Mouse (Mus musculus): Measurements from ENCODE around the gene Slit3. TPM values are rescaled to one million over a fixed set of nuclear protein-coding genes. Genes with fewer than 3 reads are reported as not detected.

Gene Slit3
- total RNA-seq, 2 experiments from 2014 or later, result not detected

- ATAC-seq (replicated peaks; ENCODE audit: low FRiP score, low TSS enrichment, poor library complexity, severe bottlenecking), result no peak
These were observed 406.9 kb downstream of the Slit3 start for GRCm38 (mm10) chr11:35527816-35528462.

- ATAC-seq (replicated peaks; ENCODE audit: low FRiP score, low TSS enrichment, poor library complexity, severe bottlenecking), result no peak
These were observed 414.0 kb downstream of the Slit3 start for GRCm38 (mm10) chr11:35535027-35535426.

- no peak for ATAC-seq (replicated peaks; ENCODE audit: low FRiP score, low TSS enrichment, poor library complexity, severe bottlenecking)
These were observed 416.4 kb downstream of the Slit3 start for GRCm38 (mm10) chr11:35537128-35538088.

GRCm38 (mm10) chr11:35542731-35543130 is 421.7 kb downstream of the Slit3 start:
- no peak for ATAC-seq (replicated peaks; ENCODE audit: low FRiP score, low TSS enrichment, poor library complexity, severe bottlenecking)

GRCm38 (mm10) chr11:35544112-35545064 is 423.4 kb downstream of the Slit3 start:
- ATAC-seq (replicated peaks; ENCODE audit: low FRiP score, low TSS enrichment, poor library complexity, severe bottlenecking), result no peak

GRCm38 (mm10) chr11:35546081-35546822 is 425.2 kb downstream of the Slit3 start:
- no peak for ATAC-seq (replicated peaks; ENCODE audit: low FRiP score, low TSS enrichment, poor library complexity, severe bottlenecking)

- ATAC-seq (replicated peaks; ENCODE audit: low FRiP score, low TSS enrichment, poor library complexity, severe bottlenecking), result no peak
These were observed 429.0 kb downstream of the Slit3 start for GRCm38 (mm10) chr11:35550036-35550435.

GRCm38 (mm10) chr11:35556192-35556591 is 435.2 kb downstream of the Slit3 start:
- no peak for ATAC-seq (replicated peaks; ENCODE audit: low FRiP score, low TSS enrichment, poor library complexity, severe bottlenecking)

GRCm38 (mm10) chr11:35557476-35557875 is 436.5 kb downstream of the Slit3 start:
- no peak for ATAC-seq (replicated peaks; ENCODE audit: low FRiP score, low TSS enrichment, poor library complexity, severe bottlenecking)

- ATAC-seq (replicated peaks; ENCODE audit: low FRiP score, low TSS enrichment, poor library complexity, severe bottlenecking), result no peak
These were observed 437.3 kb downstream of the Slit3 start for GRCm38 (mm10) chr11:35558311-35558710.

GRCm38 (mm10) chr11:35559386-35559785 is 438.4 kb downstream of the Slit3 start:
- ATAC-seq (replicated peaks; ENCODE audit: low FRiP score, low TSS enrichment, poor library complexity, severe bottlenecking), result no peak

GRCm38 (mm10) chr11:35561760-35562159 is 440.7 kb downstream of the Slit3 start:
- no peak for ATAC-seq (replicated peaks; ENCODE audit: low FRiP score, low TSS enrichment, poor library complexity, severe bottlenecking)

GRCm38 (mm10) chr11:35565322-35565721 is 444.3 kb downstream of the Slit3 start:
- ATAC-seq (replicated peaks; ENCODE audit: low FRiP score, low TSS enrichment, poor library complexity, severe bottlenecking), result no peak

- no peak for ATAC-seq (replicated peaks; ENCODE audit: low FRiP score, low TSS enrichment, poor library complexity, severe bottlenecking)
These were observed 445.7 kb downstream of the Slit3 start for GRCm38 (mm10) chr11:35566686-35567085.

- no peak for ATAC-seq (replicated peaks; ENCODE audit: low FRiP score, low TSS enrichment, poor library complexity, severe bottlenecking)
These were observed 448.3 kb downstream of the Slit3 start for GRCm38 (mm10) chr11:35569126-35569916.

GRCm38 (mm10) chr11:35569957-35570356 is 448.9 kb downstream of the Slit3 start:
- ATAC-seq (replicated peaks; ENCODE audit: low FRiP score, low TSS enrichment, poor library complexity, severe bottlenecking), result no peak

GRCm38 (mm10) chr11:35571910-35572309 is 450.9 kb downstream of the Slit3 start:
- ATAC-seq (replicated peaks; ENCODE audit: low FRiP score, low TSS enrichment, poor library complexity, severe bottlenecking), result no peak

GRCm38 (mm10) chr11:35578796-35579195 is 457.8 kb downstream of the Slit3 start:
- ATAC-seq (replicated peaks; ENCODE audit: low FRiP score, low TSS enrichment, poor library complexity, severe bottlenecking), result no peak

All from megakaryocyte-erythroid progenitor cell, adult 5-6 weeks (primary cell).